Mouse (Mus musculus): ENCODE measurements at regions not wholly inside any gene's neighbourhood (a gene's known extent, or its start where the extent isn't known, plus 50 kb on each side); places are given as distances from the start of the nearest gene placed in this dataset.

- DNase-seq (ENCODE audit: low read depth), result no peak
- TF ChIP-seq CTCF (IDR thresholded peaks at IDR 0.05; ENCODE audit: borderline replicate concordance, extremely low read depth, insufficient read depth, insufficient read length), result no peak
- TF ChIP-seq POLR2A (IDR thresholded peaks at IDR 0.05; ENCODE audit: borderline replicate concordance, extremely low read depth, insufficient read depth, insufficient read length, poor library complexity, severe bottlenecking), result no peak
Observed at GRCm38 (mm10) chr2:56997500-56997899, 126.3 kb downstream of the Nr4a2 start.

DNA sequence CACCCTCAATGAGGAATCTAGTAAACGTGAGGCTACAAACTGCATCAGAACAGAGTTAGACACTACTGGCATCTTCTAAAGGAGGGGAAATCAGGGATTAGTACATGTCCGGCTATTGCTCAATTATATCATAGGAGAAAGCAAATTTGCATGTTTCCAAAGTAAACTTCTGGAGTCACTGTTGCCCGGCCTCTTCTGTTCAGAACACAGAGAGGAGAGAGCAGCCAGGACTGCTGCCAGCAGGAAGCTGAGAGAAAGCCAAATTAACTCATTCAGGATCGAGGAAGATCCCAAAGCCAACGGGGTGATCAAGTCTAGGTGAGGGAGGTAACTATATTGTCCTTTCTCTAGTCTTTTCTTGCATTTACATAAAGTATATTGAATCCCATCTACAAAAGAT is 131.0 kb downstream of the Nr4a2 start:
- TF ChIP-seq POLR2A (IDR thresholded peaks at IDR 0.05; ENCODE audit: borderline replicate concordance, extremely low read depth, insufficient read depth, insufficient read length, poor library complexity, severe bottlenecking) (no peak), CTCF (IDR thresholded peaks at IDR 0.05; ENCODE audit: borderline replicate concordance, extremely low read depth, insufficient read depth, insufficient read length) (no peak)
- DNase-seq (ENCODE audit: low read depth), result no peak

DNA sequence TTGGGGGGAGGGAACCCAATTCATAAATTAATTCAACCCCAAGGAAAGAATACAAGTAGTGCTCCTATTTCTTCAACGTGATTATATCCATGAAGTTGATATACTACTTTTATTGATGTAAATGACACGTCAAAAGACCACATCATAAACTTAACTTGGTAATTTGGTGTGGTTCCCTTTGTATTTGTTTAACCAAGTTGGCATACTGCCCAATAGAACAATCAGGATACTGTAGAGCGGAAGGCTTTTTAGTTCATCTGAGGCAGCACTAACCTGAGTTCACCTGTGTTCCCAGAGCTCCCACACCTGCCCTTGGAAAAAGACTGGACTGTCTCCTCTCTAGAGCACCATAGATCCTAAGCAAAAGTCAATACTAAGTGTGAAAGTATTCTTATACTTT is 132.0 kb downstream of the Nr4a2 start:
- no peak for DNase-seq (ENCODE audit: low read depth)
- TF ChIP-seq POLR2A (IDR thresholded peaks at IDR 0.05; ENCODE audit: borderline replicate concordance, extremely low read depth, insufficient read depth, insufficient read length, poor library complexity, severe bottlenecking) (no peak), CTCF (IDR thresholded peaks at IDR 0.05; ENCODE audit: borderline replicate concordance, extremely low read depth, insufficient read depth, insufficient read length) (no peak)

GRCm38 (mm10) chr2:56990768-56991167 is 133.0 kb downstream of the Nr4a2 start:
- no peak for DNase-seq (ENCODE audit: low read depth)

DNA sequence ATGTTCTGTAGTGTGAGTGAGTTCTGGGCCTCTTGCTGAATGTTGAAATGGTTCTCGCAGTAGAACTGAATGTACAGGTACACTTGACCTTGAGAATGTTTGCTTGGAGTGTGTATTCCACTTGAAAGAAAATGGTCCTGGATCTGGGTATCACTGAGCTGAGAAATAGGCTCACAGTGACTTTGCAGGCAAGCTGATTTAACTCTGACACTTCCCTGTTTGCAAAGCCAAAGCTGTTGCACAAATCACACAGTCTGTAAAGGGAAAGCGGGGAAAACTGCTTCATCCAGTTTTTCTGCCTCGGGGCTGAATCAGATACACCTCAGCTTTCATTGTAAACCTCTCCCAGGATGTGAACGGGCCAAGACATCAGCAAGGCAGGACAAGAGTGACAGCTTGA is 140.6 kb downstream of the Nr4a2 start:
- TF ChIP-seq POLR2A (IDR thresholded peaks at IDR 0.05; ENCODE audit: borderline replicate concordance, extremely low read depth, insufficient read depth, insufficient read length, poor library complexity, severe bottlenecking) (no peak), CTCF (IDR thresholded peaks at IDR 0.05; ENCODE audit: borderline replicate concordance, extremely low read depth, insufficient read depth, insufficient read length) (no peak)
- DNase-seq (ENCODE audit: low read depth), result no peak

More at GRCm38 (mm10) chr2:56990768-56991167, 133.0 kb downstream of the Nr4a2 start:
- no peak for TF ChIP-seq POLR2A (IDR thresholded peaks at IDR 0.05; ENCODE audit: borderline replicate concordance, extremely low read depth, insufficient read depth, insufficient read length, poor library complexity, severe bottlenecking)
- TF ChIP-seq CTCF (IDR thresholded peaks at IDR 0.05; ENCODE audit: borderline replicate concordance, extremely low read depth, insufficient read depth, insufficient read length), result no peak

DNA sequence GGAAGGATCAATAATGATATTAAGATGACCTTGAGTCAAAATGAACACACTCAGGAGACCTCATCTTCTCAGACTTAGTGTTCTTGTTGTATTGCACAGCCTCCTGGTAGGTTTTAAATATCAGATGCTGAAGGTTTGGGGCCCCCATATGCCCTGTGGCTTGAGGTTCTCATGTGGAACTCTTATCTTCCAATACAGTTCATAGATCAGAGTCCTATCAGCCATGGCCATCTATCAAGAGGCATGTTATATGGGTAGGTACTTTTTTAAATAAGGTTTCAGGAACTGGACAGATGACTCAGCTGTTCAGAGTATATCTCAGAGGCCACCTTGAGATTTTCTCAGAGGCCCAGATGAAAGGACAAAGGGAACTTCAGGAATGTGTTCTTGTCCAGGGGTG is 143.2 kb downstream of the Nr4a2 start:
- no peak for DNase-seq (ENCODE audit: low read depth)
- TF ChIP-seq POLR2A (IDR thresholded peaks at IDR 0.05; ENCODE audit: borderline replicate concordance, extremely low read depth, insufficient read depth, insufficient read length, poor library complexity, severe bottlenecking), result no peak
- TF ChIP-seq CTCF (IDR thresholded peaks at IDR 0.05; ENCODE audit: borderline replicate concordance, extremely low read depth, insufficient read depth, insufficient read length), result no peak

DNA sequence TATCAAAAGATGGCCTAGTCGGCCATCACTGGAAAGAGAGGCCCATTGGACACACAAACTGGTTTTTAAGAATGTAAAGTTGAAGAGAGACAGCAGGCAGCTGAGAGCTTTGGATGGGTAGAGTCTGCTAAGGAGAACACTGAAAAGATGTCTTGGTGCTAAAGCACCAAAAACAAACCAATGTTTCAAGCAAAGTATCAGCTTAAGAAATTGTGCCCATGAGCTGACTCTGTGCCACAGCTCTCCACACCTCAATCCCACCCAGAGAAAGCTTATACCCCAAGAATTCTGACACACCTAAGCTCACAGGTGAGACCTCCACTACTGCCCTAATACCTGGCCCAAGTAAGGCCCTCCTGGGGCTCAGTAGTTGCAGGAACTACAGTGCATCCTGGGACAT is 148.1 kb downstream of the Nr4a2 start:
- no peak for DNase-seq (ENCODE audit: low read depth)
- TF ChIP-seq POLR2A (IDR thresholded peaks at IDR 0.05; ENCODE audit: borderline replicate concordance, extremely low read depth, insufficient read depth, insufficient read length, poor library complexity, severe bottlenecking), result no peak
- no peak for TF ChIP-seq CTCF (IDR thresholded peaks at IDR 0.05; ENCODE audit: borderline replicate concordance, extremely low read depth, insufficient read depth, insufficient read length)

DNA sequence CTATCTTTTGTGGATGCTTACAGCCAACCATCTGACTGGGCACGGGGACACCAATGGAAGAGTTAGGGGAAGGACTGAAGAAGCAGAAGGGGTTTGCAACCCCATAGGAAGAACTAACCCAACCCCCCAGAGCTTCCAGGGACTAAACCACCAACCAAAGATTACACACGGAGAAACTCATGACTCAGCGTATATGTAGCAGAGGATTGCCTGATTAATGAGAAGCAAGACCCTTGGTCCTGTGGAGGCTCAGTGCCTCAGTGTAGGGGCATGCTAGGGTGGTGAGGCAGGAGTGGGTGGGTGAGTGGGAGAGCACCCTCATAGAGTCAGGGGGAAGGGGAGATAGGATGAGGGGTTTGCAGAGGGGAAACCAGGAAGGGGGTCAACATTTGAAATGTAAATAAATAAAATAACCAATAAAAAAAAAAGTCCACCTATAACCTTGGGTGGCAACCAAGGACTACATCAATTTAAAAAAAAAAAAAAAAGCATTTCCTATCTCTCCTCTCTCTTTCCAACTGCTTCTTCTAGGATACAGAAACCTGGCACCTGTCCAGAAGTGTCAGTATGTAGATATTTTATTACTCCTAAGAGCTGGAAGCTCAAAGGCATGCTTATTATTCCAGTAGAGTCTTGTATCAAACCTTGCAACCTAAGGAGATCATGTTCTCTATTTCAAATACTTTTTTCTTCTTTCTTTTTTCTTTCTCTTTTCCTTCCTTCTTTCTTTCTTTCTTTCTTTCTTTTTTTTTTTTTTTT is 159.7 kb downstream of the Nr4a2 start:
- TF ChIP-seq POLR2A (IDR thresholded peaks at IDR 0.05; ENCODE audit: borderline replicate concordance, extremely low read depth, insufficient read depth, insufficient read length, poor library complexity, severe bottlenecking) (no peak), CTCF (IDR thresholded peaks at IDR 0.05; ENCODE audit: borderline replicate concordance, extremely low read depth, insufficient read depth, insufficient read length) (no peak)
- no peak for DNase-seq (ENCODE audit: low read depth)

DNA sequence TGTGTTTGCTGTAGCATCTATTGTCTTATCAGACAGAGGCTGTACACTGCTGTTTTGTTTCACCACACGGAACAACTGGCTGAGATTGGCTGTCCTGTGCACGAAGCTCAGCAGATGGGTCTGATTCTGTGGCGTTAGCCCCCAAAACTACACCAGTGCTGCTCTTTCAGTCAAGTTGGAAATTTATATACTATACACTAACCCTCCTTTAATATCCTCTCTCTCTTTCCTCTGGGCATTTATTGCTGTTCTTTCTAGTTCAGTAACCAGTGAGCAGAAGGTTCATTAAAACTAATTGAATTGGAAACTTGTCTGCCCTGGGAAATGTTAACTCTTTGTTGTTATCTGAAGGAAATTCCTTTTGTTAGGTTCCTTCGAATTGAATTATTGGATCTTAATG is 164.1 kb downstream of the Nr4a2 start:
- TF ChIP-seq POLR2A (IDR thresholded peaks at IDR 0.05; ENCODE audit: borderline replicate concordance, extremely low read depth, insufficient read depth, insufficient read length, poor library complexity, severe bottlenecking) (no peak), CTCF (IDR thresholded peaks at IDR 0.05; ENCODE audit: borderline replicate concordance, extremely low read depth, insufficient read depth, insufficient read length) (no peak)
- DNase-seq (ENCODE audit: low read depth), result peak; percentile 65

GRCm38 (mm10) chr2:56953337-56953736 is 170.5 kb downstream of the Nr4a2 start:
- peak; percentile 60 for DNase-seq (ENCODE audit: low read depth)

GRCm38 (mm10) chr2:56912531-56912930 is 211.3 kb downstream of the Nr4a2 start:
- DNase-seq (ENCODE audit: low read depth), result no peak
- no peak for TF ChIP-seq CTCF (IDR thresholded peaks at IDR 0.05; ENCODE audit: borderline replicate concordance, extremely low read depth, insufficient read depth, insufficient read length)
- no peak for TF ChIP-seq POLR2A (IDR thresholded peaks at IDR 0.05; ENCODE audit: borderline replicate concordance, extremely low read depth, insufficient read depth, insufficient read length, poor library complexity, severe bottlenecking)

More at GRCm38 (mm10) chr2:56953337-56953736, 170.5 kb downstream of the Nr4a2 start:
- TF ChIP-seq CTCF (IDR thresholded peaks at IDR 0.05; ENCODE audit: borderline replicate concordance, extremely low read depth, insufficient read depth, insufficient read length) (no peak), POLR2A (IDR thresholded peaks at IDR 0.05; ENCODE audit: borderline replicate concordance, extremely low read depth, insufficient read depth, insufficient read length, poor library complexity, severe bottlenecking) (no peak)

All from brain, embryonic 14.5 days (tissue).